8 mouse cellular contexts compared by ENCODE assay signal in the genomic region with DNA sequence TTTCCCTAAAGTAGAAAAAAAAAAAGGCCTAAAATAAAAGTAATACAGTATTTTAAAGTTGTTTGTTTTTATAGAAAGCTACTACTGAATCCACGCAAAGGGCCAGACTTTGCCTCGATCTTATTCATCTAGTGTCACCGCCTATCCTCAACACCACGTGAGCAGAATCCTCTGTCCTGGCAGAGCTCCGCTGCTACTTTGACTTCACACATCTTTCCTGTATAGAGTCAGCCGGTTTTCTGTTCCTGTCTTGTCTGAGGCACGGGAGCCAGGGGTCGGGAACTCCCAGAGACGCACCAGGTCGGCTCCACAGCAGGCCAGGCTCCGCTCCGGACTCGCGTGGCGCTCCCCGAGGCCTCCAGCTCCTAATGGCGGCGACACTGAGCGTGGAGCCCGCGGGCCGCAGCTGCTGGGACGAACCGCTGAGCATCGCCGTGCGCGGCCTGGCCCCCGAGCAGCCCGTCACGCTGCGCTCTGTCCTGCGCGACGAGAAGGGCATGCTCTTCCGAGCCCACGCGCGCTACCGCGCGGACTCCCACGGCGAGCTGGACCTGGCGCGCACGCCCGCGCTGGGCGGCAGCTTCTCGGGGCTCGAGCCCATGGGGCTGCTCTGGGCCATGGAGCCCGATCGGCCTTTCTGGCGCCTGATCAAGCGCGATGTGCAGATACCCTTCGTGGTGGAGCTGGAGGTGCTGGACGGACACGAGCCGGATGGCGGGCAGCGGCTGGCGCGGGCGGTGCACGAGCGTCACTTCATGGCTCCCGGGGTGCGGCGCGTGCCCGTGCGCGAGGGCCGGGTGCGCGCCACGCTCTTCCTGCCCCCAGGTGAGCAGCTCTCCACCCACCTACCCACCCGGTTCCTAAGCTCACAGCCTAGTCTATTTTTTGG. TPM values are rescaled to one million over a fixed set of nuclear protein-coding genes. Genes with fewer than 3 reads are reported as not detected.
DNase-seq lines count a peak whose midpoint lies in the region; ATAC-seq and TF ChIP-seq lines count a peak whose summit lies in the region.
"Not testable (repeated sequence)": the region's sequence is repeated elsewhere in the genome, so short reads cannot be mapped to it uniquely, and the experiment has no call there.

Acot6 (plus strand) TSS at position 51 of the 889 bp plus-strand sequence.

- under 1% methylated on average over 49 of the region's 80 CpGs for WGBS in hindbrain, postnatal 0 days

- peak; percentile 6; the same call in 1 of the 2 replicates for TF ChIP-seq CTCF in hindbrain, postnatal 0 days (IDR thresholded peaks at IDR 0.05; ENCODE audit: low read depth)

- not testable (repeated sequence) for H3K9me3 ChIP-seq in hindbrain, postnatal 0 days (ENCODE audit: low read length)

- H3K4me3 ChIP-seq in hindbrain, postnatal 0 days (ENCODE audit: low read length): peak within 1 kb of the TSS; percentile 43

- H3K9ac ChIP-seq in hindbrain, postnatal 0 days (replicated peaks; ENCODE audit: low read length): peak within 1 kb of the TSS; percentile 61

- peak; percentile 87 for ATAC-seq in hindbrain, postnatal 0 days

- H3K27ac ChIP-seq in hindbrain, postnatal 0 days: peak within 1 kb of the TSS; percentile 71

- H3K36me3 ChIP-seq in hindbrain, postnatal 0 days (ENCODE audit: insufficient read depth, low read length): not testable (repeated sequence)

- DNase-seq in adrenal gland, adult (ENCODE audit: inconsistent age in 2 of 2, low spot score in 1 of 2): peak; percentile 63 to 82
- DNase-seq in embryo, embryonic 10.5 days (ENCODE audit: low spot score): peak; percentile 71
- DNase-seq in gastrocnemius, postnatal 10 days: peak; percentile 55
- DNase-seq in hindbrain, postnatal 0 days (ENCODE audit: low spot score): peak; percentile 71
- DNase-seq in left cerebral cortex, adult 11 months (ENCODE audit: low spot score): peak; percentile 13
- peak; percentile 17 for DNase-seq in lung, postnatal 25 days (ENCODE audit: low spot score)
- peak; percentile 62 for DNase-seq in retina, embryonic 14.5 days (ENCODE audit: low spot score)
- DNase-seq in thymus, postnatal 36 days: peak; percentile 29 to 41

- peak within 1 kb of the TSS; percentile 63 for H3K4me2 ChIP-seq in hindbrain, postnatal 0 days (ENCODE audit: low read depth, low read length)

- H3K27me3 ChIP-seq in hindbrain, postnatal 0 days (ENCODE audit: insufficient read depth, low read length): not testable (repeated sequence)

- H3K4me1 ChIP-seq in hindbrain, postnatal 0 days (ENCODE audit: insufficient read depth, low read length): not testable (repeated sequence)

RNA-seq across cellular contexts. Expression of gene Acot6, which starts in this region (rescaled TPM):
- 1 to 10 TPM; 3.1 to 3.3 TPM for total RNA-seq in gastrocnemius, postnatal 10 days (2021)
- 6.8 and 8.6 TPM in 2 replicates for total RNA-seq in hindbrain, postnatal 0 days (2014; rRNA removed)
- polyA plus RNA-seq in hindbrain, postnatal 0 days (2015; fragmentation: Nextera tagmentation; extraction: Ambion mirVana): 1.6 and 1.8 TPM in 2 replicates

Comparison
In these comparisons a context has a peak if more than half of its experiments do, and no peak if none do; other contexts are left out.
1. Peak in every context shown above with its lines: DNase-seq, ATAC-seq, H3K4me3 ChIP-seq and H3K27ac ChIP-seq.
2. DNase-seq: peak in every context shown above with its lines; median percentile 72 in adrenal gland, adult; 71 in embryo, embryonic 10.5 days; 71 in hindbrain, postnatal 0 days; 62 in retina, embryonic 14.5 days; 55 in gastrocnemius, postnatal 10 days; 35 in thymus, postnatal 36 days; 17 in lung, postnatal 25 days; 13 in left cerebral cortex, adult 11 months.